ENCODE assay signal across 11 mouse cellular contexts in the genomic region with DNA sequence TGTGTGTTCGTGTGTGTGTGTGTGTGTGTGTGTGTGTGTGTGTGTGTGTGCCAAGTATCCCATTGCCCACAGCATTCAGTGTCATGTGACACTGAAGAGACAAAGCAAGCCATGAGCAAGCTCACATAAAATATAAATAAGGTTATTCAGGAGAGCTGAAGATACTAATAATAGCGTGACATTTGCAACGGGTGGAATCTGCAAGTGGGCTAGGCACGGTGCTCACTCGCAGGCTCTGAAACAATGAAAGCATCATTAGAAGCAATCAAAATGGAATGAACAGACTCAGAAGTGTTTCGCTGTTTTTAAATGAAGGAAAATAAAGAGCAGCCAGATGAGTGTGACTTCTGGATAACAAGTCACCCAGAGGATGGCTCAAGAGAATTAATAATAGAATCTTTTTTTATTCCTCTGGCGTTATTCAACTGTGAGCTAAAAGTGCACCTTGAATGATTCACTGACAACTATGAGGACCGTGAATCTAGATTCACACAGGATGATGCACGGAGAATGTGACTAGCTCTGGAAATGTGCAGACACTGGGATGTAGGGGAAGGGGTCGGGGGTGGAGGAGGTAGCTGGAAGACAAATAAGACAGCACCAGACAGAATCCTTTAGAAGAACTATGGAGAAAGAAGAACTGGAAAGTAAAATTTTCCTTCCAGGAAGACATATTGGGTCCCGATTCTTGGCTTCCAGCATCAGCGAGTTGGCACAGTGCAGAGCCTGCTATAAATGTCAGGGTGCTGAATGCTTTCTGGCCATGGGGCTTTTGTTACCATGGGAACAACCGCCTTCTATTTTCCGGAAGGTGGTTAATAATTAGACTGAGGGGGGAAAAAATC. TPM values are rescaled to one million over a fixed set of nuclear protein-coding genes. Genes with fewer than 3 reads are reported as not detected.
A peak's percentile ranks its signal among the peaks of the same experiment; 100 is the strongest.
DNase-seq lines count a peak whose midpoint lies in the region; ATAC-seq and TF ChIP-seq lines count a peak whose summit lies in the region.
"Had no signal": no experiment of that assay in that cellular context is flagged by ENCODE, and none has a peak within 500 bp of the region (broad histone marks: within the 10 kb centered on the region; RNA-seq: fewer than 3 reads in every experiment).

No protein-coding gene starts in this region.

- no peaks in the 10 kb centered on the region for H3K79me2 ChIP-seq in myocyte (ENCODE audit: control insufficient read depth, insufficient read depth)

- no peak for TF ChIP-seq POLR2A in myocyte (IDR thresholded peaks at IDR 0.05; ENCODE audit: insufficient read length, low read depth)

- no peaks in the 10 kb centered on the region for H3K27me3 ChIP-seq in forebrain, embryonic 15.5 days
- H3K27me3 ChIP-seq in forebrain, embryonic 12.5 days, result no peaks in the 10 kb centered on the region
- no peaks in the 10 kb centered on the region for H3K27me3 ChIP-seq in myocyte (ENCODE audit: control insufficient read depth, insufficient read depth, insufficient read length)

- H3K4me2 ChIP-seq in forebrain, embryonic 15.5 days (replicated peaks), result no peak overlapping the region
- no peak overlapping the region for H3K4me2 ChIP-seq in forebrain, embryonic 12.5 days
- peak overlapping the region; percentile 34 for H3K4me2 ChIP-seq in myocyte (ENCODE audit: low read depth)
- H3K4me2 ChIP-seq: lung, embryonic 14.5 days had no signal

- H3K27ac ChIP-seq in forebrain, embryonic 15.5 days (replicated peaks), result peak overlapping the region; percentile 65
- no peak overlapping the region for H3K27ac ChIP-seq in forebrain, embryonic 12.5 days

- no peak overlapping the region for H3ac ChIP-seq in myocyte (ENCODE audit: control insufficient read depth, insufficient read length)

- WGBS in forebrain, embryonic 15.5 days, result 56% methylated on average over 14 of the region's 14 CpGs
- 80% methylated on average over 14 of the region's 14 CpGs for WGBS in forebrain, embryonic 12.5 days

- ATAC-seq in forebrain, embryonic 15.5 days (replicated peaks), result no peak; the same call in 1 of the 2 replicates
- ATAC-seq in forebrain, embryonic 12.5 days (ENCODE audit: low FRiP score), result no peak
- no peak for ATAC-seq in megakaryocyte-erythroid progenitor cell, adult 5-6 weeks (replicated peaks; ENCODE audit: low FRiP score, low TSS enrichment, poor library complexity, severe bottlenecking)
- ATAC-seq: intestine, postnatal 0 days had no signal

- peak; percentile 61 for DNase-seq in cerebellum, adult 9-10 months
- peak; percentile 55 to 62 for DNase-seq in layer of hippocampus, adult 8-10 months (ENCODE audit: low spot score in 2 of 2)
- no peak for DNase-seq in MN1 (ENCODE audit: low spot score)
- DNase-seq in kidney, adult 9 months, result no peak
- DNase-seq: lung, embryonic 14.5 days had no signal

- H3K4me3 ChIP-seq in forebrain, embryonic 15.5 days, result no peak overlapping the region
- no peak overlapping the region for H3K4me3 ChIP-seq in forebrain, embryonic 12.5 days (replicated peaks)
- H3K4me3 ChIP-seq in myocyte, result no peak overlapping the region

- H3K9me3 ChIP-seq in forebrain, embryonic 15.5 days, result no peaks in the 10 kb centered on the region
- H3K9me3 ChIP-seq in forebrain, embryonic 12.5 days, result no peaks in the 10 kb centered on the region

- peaks cover 11% of the 10 kb centered on the region; the same call in 1 of the 2 replicates for H3K4me1 ChIP-seq in forebrain, embryonic 15.5 days
- no peaks in the 10 kb centered on the region for H3K4me1 ChIP-seq in forebrain, embryonic 12.5 days

- H3K9ac ChIP-seq in forebrain, embryonic 15.5 days (replicated peaks), result no peak overlapping the region
- H3K9ac ChIP-seq in forebrain, embryonic 12.5 days, result no peak overlapping the region
- H3K9ac ChIP-seq: lung, embryonic 14.5 days had no signal

- H3K36me3 ChIP-seq in forebrain, embryonic 15.5 days, result no peaks in the 10 kb centered on the region
- no peaks in the 10 kb centered on the region for H3K36me3 ChIP-seq in forebrain, embryonic 12.5 days (replicated peaks)
- H3K36me3 ChIP-seq in myocyte (ENCODE audit: control insufficient read depth, insufficient read depth), result no peaks in the 10 kb centered on the region

TF ChIP-seq in myocyte, 11 proteins besides CTCF, POLR2A, EP300 and RAD21:
- no peak for TF ChIP-seq USF1 (IDR thresholded peaks at IDR 0.05; ENCODE audit: low read depth)
- TF ChIP-seq MYOG (IDR thresholded peaks at IDR 0.05; ENCODE audit: control insufficient read depth in 1 of 3, insufficient read depth in 1 of 3, insufficient read length in 2 of 3, low read depth in 2 of 3), result no peak
- TF ChIP-seq REST (IDR thresholded peaks at IDR 0.05; ENCODE audit: insufficient read depth, insufficient read length), result no peak
- no peak for TF ChIP-seq TCF3 (IDR thresholded peaks at IDR 0.05; ENCODE audit: insufficient read length, low read depth)
- no peak for TF ChIP-seq MAX (IDR thresholded peaks at IDR 0.05; ENCODE audit: low read depth)
- TF ChIP-seq POLR2AphosphoS2 (IDR thresholded peaks at IDR 0.05; ENCODE audit: insufficient read length, low read depth), result no peak
- no peak for TF ChIP-seq SRF (IDR thresholded peaks at IDR 0.05; ENCODE audit: control insufficient read depth, insufficient read length, low read depth)
- TF ChIP-seq CEBPB (IDR thresholded peaks at IDR 0.05; ENCODE audit: insufficient read depth, poor library complexity, severe bottlenecking), result no peak
- no peak for TF ChIP-seq TCF12 (IDR thresholded peaks at IDR 0.05; ENCODE audit: insufficient read depth, poor library complexity, severe bottlenecking)
- TF ChIP-seq E2F4 (IDR thresholded peaks at IDR 0.05; ENCODE audit: insufficient read depth), result no peak

RNA-seq across cellular contexts. Expression of gene Actbl2, which starts 55.3 kb away (rescaled TPM):
- not detected in 2 replicates for polyA plus RNA-seq in forebrain, embryonic 15.5 days (2015; fragmentation: Nextera tagmentation; extraction: Ambion mirVana)
- not detected in 2 replicates for polyA plus RNA-seq in forebrain, embryonic 12.5 days (2016; fragmentation: Nextera tagmentation; extraction: Ambion mirVana)
- total RNA-seq in layer of hippocampus, adult 8-10 months (2022), result under 1 TPM in 1 of 4 experiments, not detected in 3; 0.16 TPM
- polyA plus RNA-seq in myocyte (2012; fragmentation: generic; extraction: Trizol), result not detected
- total RNA-seq in megakaryocyte-erythroid progenitor cell, adult 5-6 weeks (2014; fragmentation: Nextera tagmentation), result not detected in 2 replicates
- total RNA-seq in megakaryocyte-erythroid progenitor cell, adult 5-6 weeks (2017), result not detected in 2 replicates
- polyA plus RNA-seq: embryonic facial prominence, embryonic 11.5 days; intestine, postnatal 0 days; lung, embryonic 14.5 days had no signal

Comparison
In these comparisons a context has a peak if more than half of its experiments do, and no peak if none do; other contexts are left out.
1. DNase-seq: peak in cerebellum, adult 9-10 months (single experiment) and layer of hippocampus, adult 8-10 months (2 of 2); none in MN1 (single experiment) and kidney, adult 9 months (single experiment).